Mouse (Mus musculus): Measurements from ENCODE around the gene Zfp467.

DNA sequence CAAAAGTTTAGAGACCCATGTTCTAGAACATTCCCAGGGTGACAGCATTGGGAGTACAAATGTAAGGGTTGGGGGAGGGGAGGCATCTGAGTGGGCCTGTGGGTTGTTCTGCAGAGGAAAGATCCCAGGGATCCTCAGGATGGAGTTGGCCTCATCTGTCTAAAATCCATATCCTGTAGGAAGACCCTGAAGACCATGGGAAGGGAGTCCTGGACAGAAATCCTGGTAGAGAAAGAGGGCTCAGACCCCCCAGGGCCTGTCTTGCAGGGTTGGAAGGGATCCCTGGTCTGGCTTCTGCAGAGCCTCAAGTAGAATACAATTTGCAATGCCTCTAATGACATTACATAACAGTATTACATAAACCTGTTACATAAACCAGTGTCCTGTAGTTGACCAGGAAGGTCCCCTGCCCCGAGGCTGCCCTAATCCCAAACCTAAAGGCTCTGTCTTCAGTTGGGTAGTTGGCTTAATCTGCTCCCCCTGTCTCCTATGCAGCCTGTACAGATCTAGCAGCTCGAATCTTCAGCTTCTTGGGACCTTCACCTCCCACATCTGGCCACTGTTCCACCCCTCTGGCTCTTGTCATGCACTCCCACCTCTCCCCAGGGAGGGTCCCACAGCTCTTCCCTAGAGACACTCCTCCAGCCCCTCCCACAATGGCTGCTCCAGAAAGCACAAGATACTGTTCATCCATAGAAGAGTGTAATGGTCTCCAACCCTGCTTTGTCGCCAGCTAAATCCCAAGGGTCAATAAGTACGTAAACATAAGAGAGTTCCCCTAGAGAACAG, 16.7 kb downstream of the Zfp467 start:
- TF ChIP-seq POLR2A (IDR thresholded peaks at IDR 0.05; ENCODE audit: insufficient read length, low read depth) (no peak), USF1 (IDR thresholded peaks at IDR 0.05; ENCODE audit: low read depth) (no peak), TCF3 (IDR thresholded peaks at IDR 0.05; ENCODE audit: insufficient read length, low read depth) (no peak), CEBPB (IDR thresholded peaks at IDR 0.05; ENCODE audit: insufficient read depth, poor library complexity, severe bottlenecking) (no peak), POLR2AphosphoS2 (IDR thresholded peaks at IDR 0.05; ENCODE audit: insufficient read length, low read depth) (no peak), REST (IDR thresholded peaks at IDR 0.05; ENCODE audit: insufficient read depth, insufficient read length) (no peak)

All from myocyte (in vitro differentiated cells).